Mouse (Mus musculus) midbrain, embryonic 14.5 days (tissue): Measurements from ENCODE around the gene Stom. TPM values are rescaled to one million over a fixed set of nuclear protein-coding genes. Genes with fewer than 3 reads are reported as not detected.

ENCODE experiments used
- ATAC-seq: fragments of 200-750 bp; cut with Nextera tagmentation; 2 replicates; pipeline ENCODE4 v1.8.0; 2017; ENCODE audit warnings: moderate number of reproducible peaks, moderate library complexity; ENCODE audit not compliant: low FRiP score, low TSS enrichment
- DNase-seq: peaks from one replicate; pipeline ENCODE4 v3.0.0-alpha.2; 2015
- H3K27ac ChIP-seq: fragments of 300-500 bp; sonication (generic); replicated peaks from 2 replicates; pipeline ENCODE4 v1.5.1; 2014; ENCODE audit warnings: mild to moderate bottlenecking, low read depth, low read length, moderate library complexity
- H3K27me3 ChIP-seq: fragments of 300-500 bp; sonication (generic); 2 replicates; pipeline ENCODE4 v1.6.1; 2014; ENCODE audit warnings: low read length, control low read depth, mixed read lengths; ENCODE audit not compliant: control insufficient read depth, insufficient read depth
- H3K36me3 ChIP-seq: fragments of 300-500 bp; sonication (generic); 2 replicates; pipeline ENCODE4 v1.6.1; 2014; ENCODE audit warnings: low read length, control low read depth; ENCODE audit not compliant: control insufficient read depth, insufficient read depth
- H3K4me1 ChIP-seq: fragments of 300-500 bp; sonication (generic); 2 replicates; pipeline ENCODE4 v1.6.1; 2014; ENCODE audit warnings: mild to moderate bottlenecking, antibody characterized with exemption, low read length, control low read depth; ENCODE audit not compliant: control insufficient read depth, insufficient read depth
- H3K4me2 ChIP-seq: fragments of 300-500 bp; sonication (generic); 2 replicates; pipeline ENCODE4 v1.6.1; 2014; ENCODE audit warnings: mild to moderate bottlenecking, low read length, moderate library complexity
- H3K4me3 ChIP-seq: fragments of 300-500 bp; sonication (generic); replicated peaks from 2 replicates; pipeline ENCODE4 v1.5.1; 2014; ENCODE audit warnings: low read depth, low read length
- H3K9ac ChIP-seq: fragments of 300-500 bp; sonication (generic); replicated peaks from 2 replicates; pipeline ENCODE4 v1.6.1; 2014; ENCODE audit warnings: mild to moderate bottlenecking, low read length, moderate library complexity
- H3K9me3 ChIP-seq: fragments of 300-500 bp; sonication (generic); 2 replicates; pipeline ENCODE4 v1.6.1; 2016; ENCODE audit warnings: low read length, control low read depth, mixed read lengths; ENCODE audit not compliant: control insufficient read depth
- WGBS: fragments of 180-500 bp; shearing (Covaris S2); extraction: QIAGEN DNeasy Blood & Tissue Kit; methylation state at CpG from one replicate; pipeline ENCODE4 v1.1.7; 2014; 5-methylcytosine and 5-hydroxymethylcytosine counted together
- polyA plus RNA-seq: library from polyadenylated mRNA; unstranded; fragments of >200 nt; fragmentation: Nextera tagmentation; extraction: Ambion mirVana; gene quantifications from 2 replicates; pipeline ENCODE4 v1.2.1, GENCODE M21; 2014

The Stom gene
- polyA plus RNA-seq, 1 experiment from 2014 or later = 11.2 TPM

DNA sequence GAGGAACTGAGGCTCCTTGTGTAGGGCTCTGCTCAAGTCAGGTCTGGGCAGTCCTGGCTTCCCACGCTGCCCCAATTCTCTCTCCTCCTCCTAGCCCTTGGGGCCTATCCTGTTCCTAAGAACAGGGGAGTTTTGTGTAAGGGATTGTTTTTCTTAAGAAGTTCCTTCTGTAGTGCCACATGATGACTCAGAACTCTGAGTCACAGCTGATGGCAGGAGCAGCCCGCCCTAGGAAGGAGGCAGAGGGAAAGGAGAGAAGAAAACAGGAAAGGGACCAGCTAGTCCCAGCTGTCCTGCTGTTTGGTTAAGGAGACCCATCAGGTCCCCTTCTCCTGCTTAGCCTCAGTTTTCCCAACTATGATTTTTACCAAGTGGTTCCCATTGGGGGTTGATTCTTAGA, 65.0 kb downstream of the Stom start:
- 86% methylated on average over 2 of the region's 2 CpGs for WGBS

DNA sequence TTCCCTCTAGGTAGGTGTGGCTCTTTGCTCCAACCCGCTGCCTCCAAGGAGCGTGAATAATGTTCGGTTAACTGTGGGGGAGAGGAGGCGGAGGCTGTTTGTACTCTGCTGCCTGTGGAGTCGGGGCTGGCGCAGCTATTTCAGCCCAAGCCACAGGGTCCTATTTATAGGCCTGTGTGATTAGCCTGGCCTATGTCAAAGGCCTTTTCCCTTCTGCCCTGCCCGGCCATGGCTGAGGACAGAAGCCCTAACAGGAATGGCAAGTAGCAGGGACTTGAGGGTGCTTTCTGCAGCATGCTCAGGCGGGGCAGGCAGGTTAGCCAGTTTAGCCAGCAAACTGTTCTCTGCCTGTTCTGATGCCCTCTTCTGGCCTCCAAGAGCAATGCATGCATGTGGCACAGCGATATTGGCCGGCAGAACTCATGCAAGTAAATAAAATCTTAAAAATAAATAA, 66.2 kb downstream of the Stom start:
- WGBS = 16% methylated on average over 10 of the region's 10 CpGs
- ATAC-seq (no peak), DNase-seq (peak; percentile 80)
- Histone ChIP-seq H3K27me3 (no peaks in the 10 kb centered on the region), H3K4me3 (no peak overlapping the region), H3K9me3 (no peaks in the 10 kb centered on the region), H3K4me2 (0 out of 2 replicates have a peak overlapping the region, but pooled peaks have one; percentile 17), H3K27ac (no peak overlapping the region), H3K4me1 (0 out of 2 replicates have a peak, but pooled peaks cover 3% of the 10 kb centered on the region), H3K9ac (no peak overlapping the region), H3K36me3 (no peaks in the 10 kb centered on the region)

More for the DNA sequence above, 65.0 kb downstream of the Stom start:
- Histone ChIP-seq H3K36me3 (no peaks in the 10 kb centered on the region), H3K9ac (no peak overlapping the region), H3K4me3 (no peak overlapping the region), H3K4me1 (0 out of 2 replicates have a peak, but pooled peaks cover 3% of the 10 kb centered on the region), H3K27ac (no peak overlapping the region), H3K4me2 (no peak overlapping the region), H3K9me3 (no peaks in the 10 kb centered on the region), H3K27me3 (no peaks in the 10 kb centered on the region)
- ATAC-seq = no peak
- no peak for DNase-seq

DNA sequence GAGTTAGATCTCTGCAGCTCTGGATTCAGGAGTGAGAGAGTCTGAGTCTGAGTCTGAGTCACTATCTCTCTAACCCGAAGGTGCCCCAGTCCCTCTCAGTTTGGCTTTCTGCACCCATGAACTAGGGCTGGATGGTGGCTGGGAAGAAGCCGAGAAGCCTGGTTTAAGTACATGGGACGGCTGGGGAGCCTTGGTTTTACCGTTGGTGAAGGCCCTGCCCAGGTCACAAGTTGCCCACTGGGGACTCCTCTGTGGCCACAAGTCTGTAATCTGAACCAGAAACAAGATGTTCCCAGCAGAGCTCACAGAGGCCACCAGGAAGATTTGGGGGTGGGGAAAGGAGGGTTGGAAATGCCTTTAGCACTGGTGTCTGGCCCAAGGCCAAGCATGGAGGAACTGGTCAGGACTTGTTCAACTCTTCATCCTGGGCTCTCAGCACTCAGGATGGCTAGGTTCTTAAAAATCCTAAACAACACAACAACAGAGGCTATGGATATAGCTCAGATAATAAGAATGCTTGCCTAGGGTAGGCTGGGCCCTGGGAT, 67.0 kb downstream of the Stom start:
- no peak for DNase-seq

DNA sequence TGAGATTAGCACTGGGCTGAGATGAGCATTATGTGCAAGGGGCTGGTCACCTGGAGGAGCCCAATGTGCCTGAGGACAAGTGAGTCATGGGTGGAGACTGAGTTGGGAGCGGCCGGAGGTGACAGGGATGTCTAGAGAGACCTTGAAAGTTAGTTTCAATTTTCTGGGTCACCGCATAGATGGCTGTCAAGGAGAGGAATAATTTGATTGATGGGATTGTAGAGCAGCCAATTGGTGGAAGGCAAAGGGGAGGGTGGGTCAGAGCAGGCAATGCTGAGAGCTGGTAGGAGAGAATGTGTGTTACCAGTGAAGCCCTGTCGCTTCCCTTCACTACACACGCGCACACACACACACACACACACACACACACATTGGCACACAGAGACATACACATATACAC, 67.6 kb downstream of the Stom start:
- H3K9ac ChIP-seq = no peak overlapping the region
- ATAC-seq (no peak), DNase-seq (no peak)
- no peaks in the 10 kb centered on the region for H3K9me3 ChIP-seq
- H3K27ac ChIP-seq = no peak overlapping the region
- 90% methylated on average over 6 of the region's 6 CpGs for WGBS
- no peak overlapping the region for H3K4me3 ChIP-seq
- H3K4me2 ChIP-seq = no peak overlapping the region
- 0 out of 2 replicates have a peak, but pooled peaks cover 3% of the 10 kb centered on the region for H3K4me1 ChIP-seq
- H3K27me3 ChIP-seq = no peaks in the 10 kb centered on the region
- H3K36me3 ChIP-seq = no peaks in the 10 kb centered on the region

More for the DNA sequence above, 67.0 kb downstream of the Stom start:
- H3K27me3 ChIP-seq = no peaks in the 10 kb centered on the region
- no peak overlapping the region for H3K27ac ChIP-seq
- no peak overlapping the region for H3K4me3 ChIP-seq
- 84% methylated on average over 4 of the region's 4 CpGs for WGBS
- 0 out of 2 replicates have a peak, but pooled peaks cover 3% of the 10 kb centered on the region for H3K4me1 ChIP-seq
- H3K4me2 ChIP-seq = no peak overlapping the region
- no peaks in the 10 kb centered on the region for H3K9me3 ChIP-seq
- no peaks in the 10 kb centered on the region for H3K36me3 ChIP-seq
- H3K9ac ChIP-seq = no peak overlapping the region
- ATAC-seq = no peak

DNA sequence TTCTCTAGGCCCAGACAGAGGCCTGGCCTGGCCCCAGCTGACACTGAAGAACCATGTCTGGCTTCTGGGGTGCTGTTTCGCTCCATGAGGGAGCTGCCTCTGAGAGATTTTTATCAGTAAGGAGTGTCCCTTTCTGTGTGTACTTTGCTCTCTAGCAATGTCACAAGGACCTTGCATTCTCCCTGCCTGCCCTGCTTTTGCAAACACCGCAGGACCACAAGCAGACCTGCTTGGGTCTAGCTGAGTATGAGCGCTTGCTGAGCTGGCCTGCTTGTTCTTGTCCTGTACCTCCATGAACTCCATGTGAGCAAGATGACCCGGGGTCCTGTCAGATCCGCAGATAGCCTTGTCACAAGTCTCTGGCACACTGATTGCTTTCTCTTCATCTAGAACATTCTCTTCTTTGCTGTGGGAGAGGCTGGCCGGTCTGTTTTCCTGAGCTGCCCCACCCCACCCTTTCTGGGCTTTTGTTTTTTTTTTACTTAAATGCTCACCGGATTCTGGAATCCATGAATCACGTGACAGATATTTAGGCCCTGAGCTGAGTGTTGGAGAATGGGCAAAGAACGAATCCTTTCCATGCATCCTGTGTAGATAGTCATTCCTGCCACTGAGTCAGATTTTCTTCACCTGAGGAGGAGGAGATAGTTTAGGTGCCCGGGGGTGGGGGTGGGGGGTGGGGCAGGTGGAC, 68.8 kb downstream of the Stom start:
- ATAC-seq (no peak), DNase-seq (no peak)
- H3K36me3 ChIP-seq = no peaks in the 10 kb centered on the region
- H3K9me3 ChIP-seq = no peaks in the 10 kb centered on the region
- H3K4me1 ChIP-seq = 0 out of 2 replicates have a peak, but pooled peaks cover 3% of the 10 kb centered on the region
- WGBS = 78% methylated on average over 10 of the region's 10 CpGs
- no peak overlapping the region for H3K9ac ChIP-seq
- H3K4me3 ChIP-seq = no peak overlapping the region
- no peak overlapping the region for H3K4me2 ChIP-seq
- H3K27ac ChIP-seq = no peak overlapping the region
- no peaks in the 10 kb centered on the region for H3K27me3 ChIP-seq

DNA sequence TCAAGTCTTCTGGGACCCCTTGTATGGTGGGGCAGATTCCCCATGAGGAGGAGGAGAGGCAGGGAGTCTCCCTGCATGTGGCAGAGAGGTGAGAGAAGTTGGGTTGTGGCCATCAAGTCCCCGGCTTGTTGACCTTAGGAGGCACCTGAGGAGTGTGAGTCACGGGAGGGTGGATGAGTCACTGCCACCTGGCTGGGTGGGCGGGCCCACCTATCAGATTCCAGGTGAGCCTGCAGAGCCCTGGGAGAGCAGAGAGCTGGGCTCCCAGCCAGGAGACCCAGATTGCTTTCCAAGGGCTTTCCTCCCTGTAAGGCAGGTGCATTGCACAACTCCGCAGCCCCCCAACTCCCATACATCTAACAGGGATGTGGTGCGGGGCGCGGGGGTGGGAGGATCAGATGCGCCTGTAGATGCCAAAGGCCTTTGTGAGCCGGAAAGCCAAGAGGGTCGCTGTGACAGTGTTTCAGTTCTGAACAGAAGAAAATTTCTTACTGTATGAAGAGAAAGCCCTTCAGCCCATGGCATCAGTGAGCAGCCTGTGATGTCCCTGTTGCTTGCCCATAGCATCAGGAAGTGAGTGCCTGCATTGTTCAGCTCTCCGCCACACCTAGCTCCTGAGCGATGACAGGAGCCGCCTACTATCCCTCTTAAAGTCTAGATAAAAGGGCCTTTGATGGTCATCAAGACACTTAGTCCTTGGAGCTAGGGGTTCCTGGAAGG, 69.5 kb downstream of the Stom start:
- H3K4me3 ChIP-seq = no peak overlapping the region
- H3K9ac ChIP-seq = no peak overlapping the region
- H3K36me3 ChIP-seq = no peaks in the 10 kb centered on the region
- ATAC-seq (no peak), DNase-seq (no peak)
- H3K4me1 ChIP-seq = 0 out of 2 replicates have a peak, but pooled peaks cover 3% of the 10 kb centered on the region
- no peak overlapping the region for H3K27ac ChIP-seq
- 84% methylated on average over 13 of the region's 13 CpGs for WGBS
- H3K4me2 ChIP-seq = no peak overlapping the region
- no peaks in the 10 kb centered on the region for H3K9me3 ChIP-seq
- H3K27me3 ChIP-seq = no peaks in the 10 kb centered on the region

DNA sequence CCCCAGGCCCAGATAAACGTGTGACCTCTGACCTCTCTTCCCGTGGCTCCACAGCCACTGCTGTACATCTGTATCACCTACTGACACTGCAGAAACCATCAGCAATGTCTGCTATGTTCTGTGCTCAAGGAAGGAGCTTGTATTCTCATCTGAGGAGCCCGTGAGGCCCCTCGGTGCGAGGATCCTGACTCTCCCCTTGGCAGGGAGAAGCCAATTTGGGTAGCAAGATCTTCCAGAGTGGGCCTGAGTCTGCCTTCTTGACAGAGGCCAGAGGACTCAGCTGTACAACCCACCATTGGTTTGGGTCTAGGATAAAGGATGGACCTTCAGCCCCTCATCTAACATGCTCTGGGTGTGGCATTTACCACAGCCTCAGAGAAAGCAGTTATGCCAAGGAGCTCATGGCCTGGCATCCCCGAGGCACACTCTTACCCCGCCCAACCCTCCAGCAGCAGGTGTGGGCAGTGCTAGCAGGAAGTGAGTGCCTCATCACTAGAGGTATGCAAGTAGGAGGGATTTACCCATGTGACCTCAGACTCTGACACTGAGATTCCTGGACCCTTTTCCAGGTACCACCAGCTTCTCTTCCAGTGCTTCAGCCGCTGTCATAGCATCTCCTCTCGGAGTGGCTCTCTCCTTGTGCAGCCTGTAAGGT, 70.4 kb downstream of the Stom start:
- DNase-seq = no peak
- WGBS = 77% methylated on average over 9 of the region's 9 CpGs
- no peak overlapping the region for H3K4me2 ChIP-seq
- H3K27ac ChIP-seq = no peak overlapping the region
- H3K9ac ChIP-seq = no peak overlapping the region
- 0 out of 2 replicates have a peak, but pooled peaks cover 3% of the 10 kb centered on the region for H3K4me1 ChIP-seq
- no peak for ATAC-seq
- H3K4me3 ChIP-seq = no peak overlapping the region
- no peaks in the 10 kb centered on the region for H3K36me3 ChIP-seq
- no peaks in the 10 kb centered on the region for H3K9me3 ChIP-seq
- no peaks in the 10 kb centered on the region for H3K27me3 ChIP-seq

DNA sequence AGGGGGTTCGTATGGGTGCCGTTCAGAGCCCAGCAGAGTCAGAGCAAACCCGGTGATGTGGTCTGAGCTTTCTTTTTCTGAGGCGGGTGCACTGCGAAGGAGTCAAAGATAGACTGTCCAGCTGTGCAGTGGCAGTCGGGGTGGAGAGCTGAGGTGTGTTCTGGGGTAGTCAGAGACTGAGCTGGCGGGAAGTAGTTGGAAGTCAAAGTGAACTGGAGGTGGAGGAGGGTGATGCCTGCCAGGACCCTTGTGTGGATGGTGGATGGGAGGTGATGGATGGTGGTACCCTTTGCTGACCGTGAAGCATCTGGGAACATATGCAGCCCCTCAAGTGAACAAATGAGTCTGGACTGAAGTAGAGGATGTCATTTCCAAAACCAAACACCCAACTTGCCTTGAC, 71.0 kb downstream of the Stom start:
- no peaks in the 10 kb centered on the region for H3K36me3 ChIP-seq
- H3K4me2 ChIP-seq = no peak overlapping the region
- WGBS = 90% methylated on average over 8 of the region's 8 CpGs
- ATAC-seq (no peak), DNase-seq (no peak)
- H3K9ac ChIP-seq = no peak overlapping the region
- no peak overlapping the region for H3K4me3 ChIP-seq
- H3K9me3 ChIP-seq = no peaks in the 10 kb centered on the region
- no peaks in the 10 kb centered on the region for H3K27me3 ChIP-seq
- 0 out of 2 replicates have a peak, but pooled peaks cover 3% of the 10 kb centered on the region for H3K4me1 ChIP-seq
- no peak overlapping the region for H3K27ac ChIP-seq
